Mouse (Mus musculus) forebrain, embryonic 14.5 days (tissue): ENCODE data around the gene B4galt5. TPM values are rescaled to one million over a fixed set of nuclear protein-coding genes. Genes with fewer than 3 reads are reported as not detected.

Source experiments
- ATAC-seq: fragments of 200-750 bp; cut with Nextera tagmentation; 2 replicates; pipeline ENCODE4 v1.8.0; 2017; ENCODE audit warnings: mild to moderate bottlenecking, moderate library complexity
- DNase-seq: peaks from one replicate; pipeline ENCODE4 v3.0.0-alpha.2; 2015; ENCODE audit warnings: low spot score
- H3K27ac ChIP-seq: fragments of 300-500 bp; sonication (generic); 2 replicates; pipeline ENCODE4 v1.5.1; 2014; ENCODE audit warnings: low read depth, mild to moderate bottlenecking, control low read depth, low read length, moderate library complexity
- H3K27me3 ChIP-seq: fragments of 300-500 bp; sonication (generic); replicated peaks from 2 replicates; pipeline ENCODE4 v1.6.1; 2014; ENCODE audit warnings: low read length, control low read depth, mixed read lengths; ENCODE audit not compliant: control insufficient read depth, insufficient read depth
- H3K36me3 ChIP-seq: fragments of 300-500 bp; sonication (generic); 2 replicates; pipeline ENCODE4 v1.6.1; 2014; ENCODE audit warnings: low read length, control low read depth; ENCODE audit not compliant: control insufficient read depth, insufficient read depth
- H3K4me1 ChIP-seq: fragments of 300-500 bp; sonication (generic); 2 replicates; pipeline ENCODE4 v1.6.1; 2014; ENCODE audit warnings: antibody characterized with exemption, low read length, control low read depth; ENCODE audit not compliant: control insufficient read depth, insufficient read depth
- H3K4me2 ChIP-seq: fragments of 300-500 bp; sonication (generic); 2 replicates; pipeline ENCODE4 v1.6.1; 2014; ENCODE audit warnings: mild to moderate bottlenecking, control low read depth, low read length
- H3K4me3 ChIP-seq: fragments of 300-500 bp; sonication (generic); 2 replicates; pipeline ENCODE4 v1.5.1; 2014; ENCODE audit warnings: low read depth, low read length, control low read depth
- H3K9ac ChIP-seq: fragments of 300-500 bp; sonication (generic); 2 replicates; pipeline ENCODE4 v1.6.1; 2014; ENCODE audit warnings: mild to moderate bottlenecking, low read length, control low read depth, moderate library complexity
- H3K9me3 ChIP-seq: fragments of 300-500 bp; sonication (generic); replicated peaks from 2 replicates; pipeline ENCODE4 v1.6.1; 2016; ENCODE audit warnings: low read length, control low read depth, mixed read lengths; ENCODE audit not compliant: control insufficient read depth
- WGBS: fragments of 180-500 bp; shearing (Covaris S2); extraction: QIAGEN DNeasy Blood & Tissue Kit; methylation state at CpG from one replicate; pipeline ENCODE4 v1.1.7; 2014; 5-methylcytosine and 5-hydroxymethylcytosine counted together
- polyA plus RNA-seq: library from polyadenylated mRNA; unstranded; fragments of >200 nt; fragmentation: Nextera tagmentation; extraction: Ambion mirVana; gene quantifications from 2 replicates; pipeline ENCODE4 v1.2.1, GENCODE M21; 2014

The B4galt5 gene
- polyA plus RNA-seq, 1 experiment from 2014 or later: 10.9 TPM

GRCm38 (mm10) chr2:167275856-167276255 lies 73.1 kb downstream of the B4galt5 start:
- DNase-seq: no peak
- H3K27ac ChIP-seq: no peak overlapping the region
- no peak overlapping the region for H3K4me3 ChIP-seq
- 85% methylated on average over 10 of the region's 10 CpGs for WGBS
- no peaks in the 10 kb centered on the region for H3K36me3 ChIP-seq
- H3K9me3 ChIP-seq: no peaks in the 10 kb centered on the region
- H3K4me1 ChIP-seq: no peaks in the 10 kb centered on the region
- no peak for ATAC-seq
- no peak overlapping the region for H3K9ac ChIP-seq
- no peaks in the 10 kb centered on the region for H3K27me3 ChIP-seq
- H3K4me2 ChIP-seq: no peak overlapping the region

- H3K4me2 ChIP-seq: no peak overlapping the region
- no peak overlapping the region for H3K4me3 ChIP-seq
- H3K36me3 ChIP-seq: no peaks in the 10 kb centered on the region
- no peaks in the 10 kb centered on the region for H3K4me1 ChIP-seq
- WGBS: 56% methylated on average over 10 of the region's 10 CpGs
- H3K9me3 ChIP-seq: no peaks in the 10 kb centered on the region
- no peaks in the 10 kb centered on the region for H3K27me3 ChIP-seq
- DNase-seq (no peak), ATAC-seq (no peak)
- H3K9ac ChIP-seq: no peak overlapping the region
- no peak overlapping the region for H3K27ac ChIP-seq
Measured at GRCm38 (mm10) chr2:167274713-167275465, 74.1 kb downstream of the B4galt5 start.

GRCm38 (mm10) chr2:167273206-167273740 lies 75.7 kb downstream of the B4galt5 start:
- WGBS: 83% methylated on average over 13 of the region's 13 CpGs
- Histone ChIP-seq H3K9ac (no peak overlapping the region), H3K4me2 (no peak overlapping the region), H3K27ac (no peak overlapping the region), H3K27me3 (no peaks in the 10 kb centered on the region), H3K36me3 (no peaks in the 10 kb centered on the region), H3K4me3 (no peak overlapping the region), H3K4me1 (no peaks in the 10 kb centered on the region), H3K9me3 (no peaks in the 10 kb centered on the region)
- no peak for DNase-seq
- ATAC-seq: no peak

DNA sequence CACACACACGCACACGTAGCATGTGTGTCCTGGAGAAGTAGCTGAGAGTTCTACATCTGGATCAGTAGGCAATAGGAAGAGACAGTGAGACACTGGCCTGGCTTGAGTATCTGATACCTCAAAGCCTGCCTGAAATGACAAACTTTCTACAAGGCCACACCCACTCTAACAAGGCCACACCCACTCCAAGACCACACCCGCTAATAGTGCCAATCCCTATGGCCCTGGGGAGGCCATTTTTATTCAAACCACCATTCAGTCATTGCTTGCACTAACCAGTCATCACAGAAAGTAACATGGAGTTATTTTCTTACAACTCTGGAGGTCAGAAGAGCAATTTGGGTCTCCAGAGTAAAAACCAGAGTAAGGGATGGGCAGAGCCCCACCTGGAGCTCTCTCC lies 76.3 kb downstream of the B4galt5 start:
- H3K4me1 ChIP-seq: no peaks in the 10 kb centered on the region
- no peak overlapping the region for H3K27ac ChIP-seq
- no peak overlapping the region for H3K4me3 ChIP-seq
- no peak for DNase-seq
- WGBS: 81% methylated on average over 3 of the region's 3 CpGs
- ATAC-seq: no peak
- H3K27me3 ChIP-seq: no peaks in the 10 kb centered on the region
- H3K36me3 ChIP-seq: no peaks in the 10 kb centered on the region
- H3K9me3 ChIP-seq: no peaks in the 10 kb centered on the region
- no peak overlapping the region for H3K9ac ChIP-seq
- H3K4me2 ChIP-seq: no peak overlapping the region

GRCm38 (mm10) chr2:167271121-167271521 lies 77.9 kb downstream of the B4galt5 start:
- no peaks in the 10 kb centered on the region for H3K9me3 ChIP-seq
- no peak for ATAC-seq
- WGBS: 88% methylated on average over 9 of the region's 9 CpGs

DNA sequence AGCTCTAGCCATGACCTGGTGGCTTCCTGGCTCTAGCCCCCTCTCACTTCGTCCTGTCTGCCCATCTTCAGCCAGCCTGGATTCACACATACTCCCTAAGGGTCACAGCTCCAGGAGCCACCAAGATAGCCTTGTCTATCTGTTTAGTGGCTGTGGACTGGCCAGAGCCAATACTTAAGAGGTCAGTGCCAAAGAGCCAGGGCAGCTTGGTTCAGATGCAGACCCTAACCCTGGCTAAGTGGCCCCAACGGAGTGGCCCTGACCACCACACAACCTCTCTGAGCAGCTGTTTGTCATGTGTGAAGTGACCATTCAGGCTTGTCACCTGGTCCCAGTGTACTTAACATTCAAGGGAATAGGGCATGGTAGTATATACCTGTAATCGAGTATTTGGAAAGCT lies 78.5 kb downstream of the B4galt5 start:
- WGBS: 80% methylated on average over 3 of the region's 3 CpGs
- DNase-seq (no peak), ATAC-seq (no peak)
- no peak overlapping the region for H3K9ac ChIP-seq
- no peak overlapping the region for H3K4me3 ChIP-seq
- H3K27ac ChIP-seq: no peak overlapping the region
- H3K4me2 ChIP-seq: no peak overlapping the region
- H3K9me3 ChIP-seq: no peaks in the 10 kb centered on the region
- no peaks in the 10 kb centered on the region for H3K4me1 ChIP-seq
- no peaks in the 10 kb centered on the region for H3K27me3 ChIP-seq
- H3K36me3 ChIP-seq: no peaks in the 10 kb centered on the region

More at GRCm38 (mm10) chr2:167271121-167271521, 77.9 kb downstream of the B4galt5 start:
- no peaks in the 10 kb centered on the region for H3K4me1 ChIP-seq
- no peak overlapping the region for H3K27ac ChIP-seq
- DNase-seq: no peak
- H3K36me3 ChIP-seq: no peaks in the 10 kb centered on the region
- H3K4me3 ChIP-seq: no peak overlapping the region
- no peaks in the 10 kb centered on the region for H3K27me3 ChIP-seq
- no peak overlapping the region for H3K4me2 ChIP-seq
- H3K9ac ChIP-seq: no peak overlapping the region

DNA sequence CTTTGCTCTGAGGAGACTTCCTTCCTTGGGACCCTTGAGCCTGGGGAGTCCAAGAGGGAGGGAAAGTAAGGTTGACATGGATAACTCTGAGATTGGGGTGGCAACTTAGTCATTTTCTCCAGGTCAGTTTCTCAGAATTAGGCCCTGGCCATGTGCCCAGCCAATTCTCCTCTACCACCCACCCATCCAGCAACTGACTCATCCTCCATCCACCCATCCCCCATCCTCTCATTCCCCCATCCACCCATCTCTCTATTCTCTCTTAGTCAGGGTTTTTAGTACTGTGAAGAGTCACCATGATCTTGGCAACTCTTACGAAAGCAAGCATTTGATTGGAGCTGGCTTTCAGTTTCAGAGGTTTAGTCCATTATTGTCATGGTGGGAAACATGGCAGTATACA lies 80.3 kb downstream of the B4galt5 start:
- no peaks in the 10 kb centered on the region for H3K27me3 ChIP-seq
- WGBS: 92% methylated on average over 1 of the region's 1 CpGs
- H3K4me1 ChIP-seq: no peaks in the 10 kb centered on the region
- ATAC-seq: no peak
- DNase-seq: no peak
- no peak overlapping the region for H3K4me3 ChIP-seq
- no peak overlapping the region for H3K9ac ChIP-seq
- no peak overlapping the region for H3K27ac ChIP-seq
- H3K36me3 ChIP-seq: no peaks in the 10 kb centered on the region
- no peaks in the 10 kb centered on the region for H3K9me3 ChIP-seq
- H3K4me2 ChIP-seq: no peak overlapping the region

DNA sequence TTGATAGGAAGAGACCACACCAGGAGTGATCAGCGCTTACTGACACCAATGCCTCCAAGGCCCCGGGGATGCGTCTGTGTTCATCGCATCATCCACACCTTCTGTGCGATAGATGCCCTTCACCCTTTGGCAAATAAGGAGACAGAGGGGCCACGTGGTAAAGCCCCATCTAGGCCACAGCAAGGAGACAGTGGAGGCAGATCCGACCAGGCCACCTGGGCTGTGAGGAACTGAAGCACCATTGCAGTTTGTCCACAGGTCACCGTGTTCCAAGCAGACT lies 80.6 kb downstream of the B4galt5 start:
- Histone ChIP-seq H3K9me3 (no peaks in the 10 kb centered on the region), H3K9ac (no peak overlapping the region), H3K27ac (no peak overlapping the region), H3K27me3 (no peaks in the 10 kb centered on the region), H3K36me3 (no peaks in the 10 kb centered on the region), H3K4me2 (no peak overlapping the region), H3K4me1 (no peaks in the 10 kb centered on the region), H3K4me3 (no peak overlapping the region)
- DNase-seq: no peak
- WGBS: 90% methylated on average over 8 of the region's 8 CpGs
- ATAC-seq: no peak

DNA sequence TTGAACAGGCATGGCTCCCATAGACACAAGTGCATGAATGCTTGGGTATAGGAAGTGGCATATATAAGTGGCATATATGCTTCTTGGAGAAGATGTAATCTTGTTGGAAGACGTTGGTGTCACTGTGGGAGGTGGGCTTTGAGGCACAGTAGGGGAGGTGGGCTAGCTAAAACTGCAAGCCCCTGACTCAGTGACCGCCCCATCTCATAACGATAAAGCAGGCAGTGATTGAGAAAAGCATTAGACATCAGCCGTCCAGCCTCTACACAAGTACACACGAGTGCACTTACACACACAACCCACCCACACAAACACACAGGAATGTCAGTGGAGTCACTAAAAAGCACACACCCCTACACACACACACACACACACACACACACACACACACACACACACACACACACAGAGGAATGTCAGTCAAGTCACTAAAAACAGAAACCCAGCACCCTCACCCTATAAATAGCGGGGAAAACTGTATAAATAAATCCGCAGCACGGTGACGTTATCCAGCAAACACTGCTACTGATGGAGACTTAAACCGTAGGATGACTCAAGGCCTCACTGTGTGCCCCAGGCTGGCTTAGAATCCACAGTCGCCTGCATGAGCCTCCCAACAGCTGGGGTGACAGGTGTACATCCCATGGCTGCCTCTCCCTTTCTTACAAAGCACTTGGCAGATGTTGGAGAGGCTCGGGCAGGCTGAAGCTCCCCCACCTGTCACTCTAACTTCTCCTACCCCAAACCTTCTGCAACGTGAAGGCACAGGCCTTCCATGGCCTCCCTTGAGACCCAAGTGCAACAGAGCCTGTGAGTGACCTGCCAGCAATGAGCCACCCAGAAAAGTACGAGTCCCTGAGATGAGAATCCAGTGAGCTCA lies 81.2 kb downstream of the B4galt5 start:
- DNase-seq: no peak
- no peak overlapping the region for H3K4me2 ChIP-seq

More for the DNA sequence above, 81.2 kb downstream of the B4galt5 start:
- ATAC-seq: no peak
- Histone ChIP-seq H3K9me3 (no peaks in the 10 kb centered on the region), H3K4me1 (no peaks in the 10 kb centered on the region), H3K4me3 (no peak overlapping the region), H3K27ac (no peak overlapping the region), H3K9ac (no peak overlapping the region), H3K36me3 (no peaks in the 10 kb centered on the region), H3K27me3 (no peaks in the 10 kb centered on the region)
- 82% methylated on average over 14 of the region's 14 CpGs for WGBS
